Mouse (Mus musculus): Measurements from ENCODE around the gene Gm11549.

GRCm38 (mm10) chr3:36482940-36483339, 38.7 kb downstream of the Gm11549 start:
- no peak for TF ChIP-seq POLR2A (IDR thresholded peaks at IDR 0.05; ENCODE audit: borderline replicate concordance, extremely low read depth, low read depth, low read length)
- no peak for TF ChIP-seq CTCF (IDR thresholded peaks at IDR 0.05; ENCODE audit: insufficient read depth, low read length)
